Mouse (Mus musculus) splenic B cell, adult 2 months (primary cell): ENCODE results near the gene Abhd17c.
A peak's percentile ranks its signal among the peaks of the same experiment; 100 is the strongest.
"Not testable (repeated sequence)": the region's sequence is repeated elsewhere in the genome, so short reads cannot be mapped to it uniquely, and the experiment has no call there.

Experiments
- DNase-seq: peaks from one replicate; pipeline ENCODE4 v3.0.0-alpha.2; 2011; ENCODE audit warnings: low read depth, low spot score
- H3K27me3 ChIP-seq: 2 replicates; pipeline ENCODE4 v1.6.1; 2012; ENCODE audit warnings: mild to moderate bottlenecking, low read length, moderate library complexity, mixed read lengths; ENCODE audit not compliant: control insufficient read depth, poor library complexity, insufficient read depth, severe bottlenecking
- H3K36me3 ChIP-seq: 2 replicates; pipeline ENCODE4 v1.6.1; 2012; ENCODE audit warnings: mild to moderate bottlenecking, low read length, moderate library complexity, mixed read lengths; ENCODE audit not compliant: control insufficient read depth, poor library complexity, insufficient read depth, severe bottlenecking

Gene Abhd17c

GRCm38 (mm10) chr7:84142196-84142595 lies 9.5 kb downstream of the Abhd17c start:
- no peak for DNase-seq
- Histone ChIP-seq H3K27me3 (no peaks in the 10 kb centered on the region), H3K36me3 (no peaks in the 10 kb centered on the region)

GRCm38 (mm10) chr7:84139566-84139965 lies 12.1 kb downstream of the Abhd17c start:
- Histone ChIP-seq H3K36me3 (no peaks in the 10 kb centered on the region), H3K27me3 (no peaks in the 10 kb centered on the region)
- no peak for DNase-seq

- DNase-seq, result no peak
- H3K36me3 ChIP-seq, result no peaks in the 10 kb centered on the region
- H3K27me3 ChIP-seq, result no peaks in the 10 kb centered on the region
Observed at GRCm38 (mm10) chr7:84138731-84139130, 13.0 kb downstream of the Abhd17c start.

GRCm38 (mm10) chr7:84137779-84138178 lies 13.9 kb downstream of the Abhd17c start:
- Histone ChIP-seq H3K36me3 (no peaks in the 10 kb centered on the region), H3K27me3 (no peaks in the 10 kb centered on the region)
- DNase-seq, result no peak

- no peak for DNase-seq
- Histone ChIP-seq H3K27me3 (no peaks in the 10 kb centered on the region), H3K36me3 (no peaks in the 10 kb centered on the region)
Observed at GRCm38 (mm10) chr7:84135799-84136700, 15.6 kb downstream of the Abhd17c start.

GRCm38 (mm10) chr7:84132704-84133103 lies 19.0 kb downstream of the Abhd17c start:
- DNase-seq, result no peak
- Histone ChIP-seq H3K27me3 (no peaks in the 10 kb centered on the region), H3K36me3 (no peaks in the 10 kb centered on the region)

- no peak for DNase-seq
- no peaks in the 10 kb centered on the region for H3K36me3 ChIP-seq
- H3K27me3 ChIP-seq, result no peaks in the 10 kb centered on the region
Observed at GRCm38 (mm10) chr7:84131736-84132135, 20.0 kb downstream of the Abhd17c start.

GRCm38 (mm10) chr7:84128661-84129060 lies 23.0 kb downstream of the Abhd17c start:
- DNase-seq, result no peak
- Histone ChIP-seq H3K27me3 (no peaks in the 10 kb centered on the region), H3K36me3 (no peaks in the 10 kb centered on the region)

GRCm38 (mm10) chr7:84125730-84126129 lies 26.0 kb downstream of the Abhd17c start:
- Histone ChIP-seq H3K36me3 (no peaks in the 10 kb centered on the region), H3K27me3 (no peaks in the 10 kb centered on the region)
- no peak for DNase-seq

- H3K27me3 ChIP-seq, H3K36me3 ChIP-seq, DNase-seq: not testable (repeated sequence)
Observed at GRCm38 (mm10) chr7:84123651-84124050, 28.0 kb downstream of the Abhd17c start.

- H3K27me3 ChIP-seq, result no peaks in the 10 kb centered on the region
- no peak for DNase-seq
- H3K36me3 ChIP-seq, result no peaks in the 10 kb centered on the region; the same call in 1 of the 2 replicates
Observed at GRCm38 (mm10) chr7:84121778-84122177, 29.9 kb downstream of the Abhd17c start.

- Histone ChIP-seq H3K27me3 (no peaks in the 10 kb centered on the region), H3K36me3 (no peaks in the 10 kb centered on the region; the same call in 1 of the 2 replicates)
- DNase-seq, result no peak
Observed at GRCm38 (mm10) chr7:84120142-84120760, 31.4 kb downstream of the Abhd17c start.

- peak; percentile 53 for DNase-seq
- Histone ChIP-seq H3K36me3 (no peaks in the 10 kb centered on the region; the same call in 1 of the 2 replicates), H3K27me3 (no peaks in the 10 kb centered on the region)
Observed at GRCm38 (mm10) chr7:84119216-84120105, 32.2 kb downstream of the Abhd17c start.

GRCm38 (mm10) chr7:84117543-84118122 lies 34.1 kb downstream of the Abhd17c start:
- DNase-seq, result no peak
- H3K27me3 ChIP-seq, result no peaks in the 10 kb centered on the region
- no peaks in the 10 kb centered on the region; the same call in 1 of the 2 replicates for H3K36me3 ChIP-seq
